Mouse (Mus musculus) layer of hippocampus, postnatal 36 days (tissue): ENCODE data around the gene Zfp65. TPM values are rescaled to one million over a fixed set of nuclear protein-coding genes. Genes with fewer than 3 reads are reported as not detected.
"Not testable (repeated sequence)": the region's sequence is repeated elsewhere in the genome, so short reads cannot be mapped to it uniquely, and the experiment has no call there.

Experiments used
- DNase-seq, 2 experiments: peaks; one replicate each; pipeline ENCODE4 v3.0.0; 2022
- total RNA-seq, 2 experiments: library from RNA; stranded (reverse); gene quantifications; 2 replicates each; pipeline ENCODE4 v1.2.3; 2021

Gene Zfp65
- total RNA-seq: 10 to 100 TPM; 12.5 to 14.6 TPM

- DNase-seq: peak; percentile 51 to 54
These were observed at the start of gene Zfp65 for GRCm38 (mm10) chr13:67728641-67729318. Gene Zfp65 (minus strand): TSS chr13:67729173.

- DNase-seq: no peak
These were observed 34.2 kb upstream of the Zfp65 start for GRCm38 (mm10) chr13:67763031-67763768.

- DNase-seq: no peak
These were observed 31.0 kb upstream of the Zfp65 start for GRCm38 (mm10) chr13:67759966-67760365.

- no peak for DNase-seq
These were observed 26.8 kb upstream of the Zfp65 start for GRCm38 (mm10) chr13:67755761-67756160.

GRCm38 (mm10) chr13:67754333-67755306 lies 25.6 kb upstream of the Zfp65 start, which contains the start of gene Zfp85:
Gene Zfp85 (minus strand): TSS chr13:67755228.
- peak; percentile 63 to 65 for DNase-seq

- DNase-seq: no peak
These were observed 14.9 kb upstream of the Zfp65 start for GRCm38 (mm10) chr13:67743896-67744295.

GRCm38 (mm10) chr13:67742941-67743340 lies 14.0 kb upstream of the Zfp65 start:
- no peak for DNase-seq

- not testable (repeated sequence) for DNase-seq
These were observed 5.4 kb upstream of the Zfp65 start for GRCm38 (mm10) chr13:67734391-67734790.

GRCm38 (mm10) chr13:67729441-67729840 lies 468 bp upstream of the Zfp65 start:
- not testable (repeated sequence) for DNase-seq

GRCm38 (mm10) chr13:67728106-67728505 lies 867 bp downstream of the Zfp65 start:
- no peak for DNase-seq

- not testable (repeated sequence) for DNase-seq
These were observed 3.6 kb downstream of the Zfp65 start for GRCm38 (mm10) chr13:67725331-67725730.

GRCm38 (mm10) chr13:67723848-67724479 lies 5.0 kb downstream of the Zfp65 start:
- DNase-seq: peak; percentile 87 to 88

- no peak for DNase-seq
These were observed 42.0 kb downstream of the Zfp65 start, which contains the start of gene Zfp738 for GRCm38 (mm10) chr13:67686971-67687370. Gene Zfp738 (minus strand): TSS chr13:67687071.

GRCm38 (mm10) chr13:67683841-67684240 lies 45.1 kb downstream of the Zfp65 start:
- DNase-seq: not testable (repeated sequence)

- peak; percentile 85 to 86 for DNase-seq
These were observed 45.8 kb downstream of the Zfp65 start for GRCm38 (mm10) chr13:67682959-67683735.

GRCm38 (mm10) chr13:67674902-67675301 lies 54.1 kb downstream of the Zfp65 start:
- no peak for DNase-seq

Other genes with a start within 250 kb of the Zfp65 start
- gene Zfp874b, start 244.9 kb downstream of the Zfp65 start, total RNA-seq: 10 to 100 TPM; 18.4 to 20.2 TPM
- gene Zfp58, start 228.6 kb downstream of the Zfp65 start, total RNA-seq: 1 to 10 TPM; 8.3 to 8.4 TPM
- 1 to 10 TPM in 1 of 2 experiments, not detected in 1; 1.2 TPM for gene Gm26965, start 203.0 kb downstream of the Zfp65 start, total RNA-seq
- 10 to 100 TPM; 23.8 to 24.5 TPM for gene Zfp87, start 203.0 kb downstream of the Zfp65 start, total RNA-seq
- 10 to 100 TPM in 1 of 2 experiments, 1 to 10 TPM in 1; 9.9 to 10.8 TPM for gene Zfp748, start 175.3 kb downstream of the Zfp65 start, total RNA-seq
- gene Zfp729b, start 119.5 kb downstream of the Zfp65 start, total RNA-seq: 10 to 100 TPM in 1 of 2 experiments, 1 to 10 TPM in 1; 8.2 to 10.3 TPM
- 1 to 10 TPM in 1 of 2 experiments, under 1 TPM in 1; 0.20 to 1.8 TPM for gene Gm49345, start 91.4 kb downstream of the Zfp65 start, total RNA-seq
- 1 to 10 TPM; 8.9 to 9.0 TPM for gene Zfp729a, start 91.4 kb downstream of the Zfp65 start, total RNA-seq
- gene Zfp738, start 42.1 kb downstream of the Zfp65 start, total RNA-seq: 10 to 100 TPM; 23.5 to 28.6 TPM
- gene Zfp85, start 26.1 kb upstream of the Zfp65 start, total RNA-seq: 1 to 10 TPM; 5.9 to 6.6 TPM
- gene Zfp493, start 50.5 kb upstream of the Zfp65 start, total RNA-seq: 1 to 10 TPM; 4.3 to 5.5 TPM
- 1 to 10 TPM; 7.4 to 9.1 TPM for gene Zfp273, start 84.6 kb upstream of the Zfp65 start, total RNA-seq
- 10 to 100 TPM; 12.7 to 14.2 TPM for gene Gm10037, start 101.9 kb upstream of the Zfp65 start, total RNA-seq
- not detected for gene BC048507, start 134.2 kb upstream of the Zfp65 start, total RNA-seq